Mouse (Mus musculus): Measurements from ENCODE around the gene Psg26.

- TF ChIP-seq EP300 (IDR thresholded peaks at IDR 0.05) (no peak), CTCF (IDR thresholded peaks at IDR 0.05) (no peak)
These were observed 40.7 kb upstream of the Psg26 start for GRCm38 (mm10) chr7:18524668-18525067.
